18 mouse cellular contexts compared by ENCODE assay signal in genomic region chr10:108184763-108185162, GRCm38 (mm10). TPM values are rescaled to one million over a fixed set of nuclear protein-coding genes. Genes with fewer than 3 reads are reported as not detected.
DNase-seq lines count a peak whose midpoint lies in the region; ATAC-seq and TF ChIP-seq lines count a peak whose summit lies in the region.
"Had no signal": no experiment of that assay in that cellular context is flagged by ENCODE, and none has a peak within 500 bp of the region (broad histone marks: within the 10 kb centered on the region; RNA-seq: fewer than 3 reads in every experiment).

No protein-coding gene starts in this region.

- H3K4me2 ChIP-seq in embryonic facial prominence, embryonic 14.5 days (ENCODE audit: low read depth, low read length) = no peak overlapping the region
- H3K4me2 ChIP-seq in kidney, embryonic 15.5 days = no peak overlapping the region
- no peak overlapping the region for H3K4me2 ChIP-seq in midbrain, embryonic 11.5 days
- H3K4me2 ChIP-seq in midbrain, embryonic 14.5 days (ENCODE audit: low read length) = no peak overlapping the region
- peak overlapping the region; percentile 26 for H3K4me2 ChIP-seq in myocyte (ENCODE audit: low read depth)
- H3K4me2 ChIP-seq: forebrain, embryonic 12.5 days; heart, embryonic 12.5 days; liver, embryonic 11.5 days; midbrain, embryonic 12.5 days had no signal

- no peak for TF ChIP-seq POLR2A in myocyte (IDR thresholded peaks at IDR 0.05; ENCODE audit: insufficient read length, low read depth)

- peaks cover 10% of the 10 kb centered on the region; the same call in 1 of the 2 replicates for H3K4me1 ChIP-seq in embryonic facial prominence, embryonic 14.5 days (ENCODE audit: control insufficient read depth, insufficient read depth, low read length)
- no peaks in the 10 kb centered on the region for H3K4me1 ChIP-seq in embryonic facial prominence, embryonic 10.5 days
- H3K4me1 ChIP-seq in kidney, embryonic 15.5 days = 0 out of 2 replicates have a peak, but pooled peaks cover 6% of the 10 kb centered on the region
- no peaks in the 10 kb centered on the region for H3K4me1 ChIP-seq in midbrain, embryonic 11.5 days (ENCODE audit: control insufficient read depth, insufficient read depth, low read length)
- peaks cover 4% of the 10 kb centered on the region; the same call in 1 of the 2 replicates for H3K4me1 ChIP-seq in midbrain, embryonic 14.5 days (ENCODE audit: control insufficient read depth, insufficient read depth, low read length)
- H3K4me1 ChIP-seq: forebrain, embryonic 12.5 days; hindbrain, embryonic 10.5 days; midbrain, embryonic 12.5 days had no signal

- H3K27ac ChIP-seq in embryonic facial prominence, embryonic 14.5 days (replicated peaks; ENCODE audit: low read depth, low read length) = peak overlapping the region; percentile 15; the same call in 1 of the 2 replicates
- no peak overlapping the region for H3K27ac ChIP-seq in embryonic facial prominence, embryonic 10.5 days (replicated peaks)
- 0 out of 2 replicates have a peak overlapping the region, but pooled peaks have one; percentile 22 for H3K27ac ChIP-seq in kidney, embryonic 15.5 days
- H3K27ac ChIP-seq in midbrain, embryonic 11.5 days (ENCODE audit: low read depth, low read length) = no peak overlapping the region
- H3K27ac ChIP-seq in midbrain, embryonic 14.5 days (replicated peaks; ENCODE audit: low read depth, low read length) = no peak overlapping the region
- H3K27ac ChIP-seq: forebrain, embryonic 12.5 days; hindbrain, embryonic 10.5 days; midbrain, embryonic 12.5 days had no signal

- no peak overlapping the region for H3K4me3 ChIP-seq in embryonic facial prominence, embryonic 14.5 days (ENCODE audit: low read depth, low read length)
- H3K4me3 ChIP-seq in embryonic facial prominence, embryonic 10.5 days = no peak overlapping the region
- H3K4me3 ChIP-seq in kidney, embryonic 15.5 days (replicated peaks) = no peak overlapping the region
- no peak overlapping the region for H3K4me3 ChIP-seq in midbrain, embryonic 11.5 days (ENCODE audit: low read depth, low read length)
- H3K4me3 ChIP-seq in midbrain, embryonic 14.5 days (replicated peaks; ENCODE audit: low read depth, low read length) = no peak overlapping the region
- no peak overlapping the region for H3K4me3 ChIP-seq in myocyte
- H3K4me3 ChIP-seq: forebrain, embryonic 12.5 days; heart, embryonic 12.5 days; hindbrain, embryonic 10.5 days; midbrain, embryonic 12.5 days had no signal

- H3K79me2 ChIP-seq in myocyte (ENCODE audit: control insufficient read depth, insufficient read depth) = peaks cover 98% of the 10 kb centered on the region

- WGBS in embryonic facial prominence, embryonic 14.5 days = 53% methylated on average over 8 of the region's 8 CpGs
- 80% methylated on average over 8 of the region's 8 CpGs for WGBS in embryonic facial prominence, embryonic 10.5 days
- 58% methylated on average over 8 of the region's 8 CpGs for WGBS in kidney, embryonic 15.5 days
- 74% methylated on average over 8 of the region's 8 CpGs for WGBS in midbrain, embryonic 11.5 days
- 83% methylated on average over 8 of the region's 8 CpGs for WGBS in midbrain, embryonic 14.5 days

- ATAC-seq in embryonic facial prominence, embryonic 14.5 days (ENCODE audit: low read depth) = no peak
- no peak for ATAC-seq in kidney, embryonic 15.5 days (replicated peaks; ENCODE audit: low FRiP score)
- no peak for ATAC-seq in midbrain, embryonic 11.5 days (ENCODE audit: low FRiP score)
- no peak for ATAC-seq in midbrain, embryonic 14.5 days (ENCODE audit: low FRiP score, low TSS enrichment)

- DNase-seq in embryonic facial prominence, embryonic 14.5 days (ENCODE audit: low spot score) = peak; percentile 70
- no peak for DNase-seq in embryonic facial prominence, embryonic 10.5 days (ENCODE audit: low spot score)
- DNase-seq in kidney, postnatal 14 days = no peak
- peak; percentile 79 for DNase-seq in midbrain, embryonic 11.5 days (ENCODE audit: low spot score, missing footprints)
- no peak for DNase-seq in midbrain, embryonic 14.5 days
- DNase-seq in thymus, postnatal 10 days (ENCODE audit: low spot score in 2 of 2) = no peak
- DNase-seq: cerebellum, postnatal 10 days; gastrocnemius, postnatal 25 days; lung, postnatal 36 days; thymus, postnatal 36 days had no signal

- H3K9me3 ChIP-seq in embryonic facial prominence, embryonic 14.5 days (ENCODE audit: control insufficient read depth, low read length) = no peaks in the 10 kb centered on the region
- no peaks in the 10 kb centered on the region for H3K9me3 ChIP-seq in embryonic facial prominence, embryonic 10.5 days
- H3K9me3 ChIP-seq in kidney, embryonic 15.5 days (replicated peaks) = no peaks in the 10 kb centered on the region
- no peaks in the 10 kb centered on the region for H3K9me3 ChIP-seq in midbrain, embryonic 11.5 days (ENCODE audit: control insufficient read depth, low read length)
- no peaks in the 10 kb centered on the region for H3K9me3 ChIP-seq in midbrain, embryonic 14.5 days (ENCODE audit: control insufficient read depth, low read length)
- H3K9me3 ChIP-seq: forebrain, embryonic 12.5 days; heart, embryonic 12.5 days; hindbrain, embryonic 10.5 days; midbrain, embryonic 12.5 days had no signal

- no peak overlapping the region for H3ac ChIP-seq in myocyte (ENCODE audit: control insufficient read depth, insufficient read length)

- H3K9ac ChIP-seq in embryonic facial prominence, embryonic 14.5 days (ENCODE audit: low read depth, low read length) = no peak overlapping the region
- H3K9ac ChIP-seq in kidney, embryonic 15.5 days = no peak overlapping the region
- H3K9ac ChIP-seq in midbrain, embryonic 11.5 days (ENCODE audit: low read length) = no peak overlapping the region
- no peak overlapping the region for H3K9ac ChIP-seq in midbrain, embryonic 14.5 days (replicated peaks; ENCODE audit: low read length)
- H3K9ac ChIP-seq: forebrain, embryonic 12.5 days; heart, embryonic 12.5 days; midbrain, embryonic 12.5 days had no signal

- no peaks in the 10 kb centered on the region for H3K27me3 ChIP-seq in embryonic facial prominence, embryonic 14.5 days (replicated peaks; ENCODE audit: control insufficient read depth, insufficient read depth, low read length)
- H3K27me3 ChIP-seq in embryonic facial prominence, embryonic 10.5 days (replicated peaks; ENCODE audit: low read depth, poor library complexity, severe bottlenecking) = no peaks in the 10 kb centered on the region
- H3K27me3 ChIP-seq in kidney, embryonic 15.5 days = no peaks in the 10 kb centered on the region
- no peaks in the 10 kb centered on the region for H3K27me3 ChIP-seq in midbrain, embryonic 11.5 days (ENCODE audit: control insufficient read depth, insufficient read depth, low read length)
- H3K27me3 ChIP-seq in midbrain, embryonic 14.5 days (ENCODE audit: control insufficient read depth, insufficient read depth, low read length) = no peaks in the 10 kb centered on the region
- H3K27me3 ChIP-seq in myocyte (ENCODE audit: control insufficient read depth, insufficient read depth, insufficient read length) = no peaks in the 10 kb centered on the region
- H3K27me3 ChIP-seq: forebrain, embryonic 12.5 days; heart, embryonic 12.5 days; midbrain, embryonic 12.5 days; Patski had no signal

- no peaks in the 10 kb centered on the region for H3K36me3 ChIP-seq in embryonic facial prominence, embryonic 14.5 days (ENCODE audit: control insufficient read depth, insufficient read depth, low read length)
- peaks cover 5% of the 10 kb centered on the region for H3K36me3 ChIP-seq in embryonic facial prominence, embryonic 10.5 days (replicated peaks)
- peaks cover 4% of the 10 kb centered on the region; the same call in 1 of the 2 replicates for H3K36me3 ChIP-seq in kidney, embryonic 15.5 days
- no peaks in the 10 kb centered on the region for H3K36me3 ChIP-seq in midbrain, embryonic 11.5 days (ENCODE audit: control insufficient read depth, insufficient read depth, low read length)
- no peaks in the 10 kb centered on the region for H3K36me3 ChIP-seq in midbrain, embryonic 14.5 days (ENCODE audit: control insufficient read depth, insufficient read depth, low read length)
- H3K36me3 ChIP-seq in myocyte (ENCODE audit: control insufficient read depth, insufficient read depth) = no peaks in the 10 kb centered on the region
- H3K36me3 ChIP-seq: forebrain, embryonic 12.5 days; heart, embryonic 12.5 days; hindbrain, embryonic 10.5 days; midbrain, embryonic 12.5 days had no signal

TF ChIP-seq in myocyte, 11 proteins besides CTCF, POLR2A, EP300 and RAD21:
- TF ChIP-seq MAX (IDR thresholded peaks at IDR 0.05; ENCODE audit: low read depth) = no peak
- no peak for TF ChIP-seq MYOD1 (IDR thresholded peaks at IDR 0.05; ENCODE audit: control insufficient read depth in 1 of 3, insufficient read length in 2 of 3, low read depth in 2 of 3)
- no peak for TF ChIP-seq TCF3 (IDR thresholded peaks at IDR 0.05; ENCODE audit: insufficient read length, low read depth)
- no peak for TF ChIP-seq CEBPB (IDR thresholded peaks at IDR 0.05; ENCODE audit: insufficient read depth, poor library complexity, severe bottlenecking)
- no peak for TF ChIP-seq POLR2AphosphoS2 (IDR thresholded peaks at IDR 0.05; ENCODE audit: insufficient read length, low read depth)
- TF ChIP-seq E2F4 (IDR thresholded peaks at IDR 0.05; ENCODE audit: insufficient read depth) = no peak
- no peak for TF ChIP-seq MYOG (IDR thresholded peaks at IDR 0.05; ENCODE audit: control insufficient read depth in 1 of 3, insufficient read depth in 1 of 3, insufficient read length in 2 of 3, low read depth in 2 of 3)
- no peak for TF ChIP-seq USF1 (IDR thresholded peaks at IDR 0.05; ENCODE audit: low read depth)
- TF ChIP-seq SRF (IDR thresholded peaks at IDR 0.05; ENCODE audit: control insufficient read depth, insufficient read length, low read depth) = no peak
- no peak for TF ChIP-seq TCF12 (IDR thresholded peaks at IDR 0.05; ENCODE audit: insufficient read depth, poor library complexity, severe bottlenecking)
- TF ChIP-seq REST (IDR thresholded peaks at IDR 0.05; ENCODE audit: insufficient read depth, insufficient read length) = no peak

RNA-seq across cellular contexts. Expression of gene Ppp1r12a, which starts 22.8 kb away (rescaled TPM):
- 71.9 and 74.5 TPM in 2 replicates for polyA plus RNA-seq in embryonic facial prominence, embryonic 14.5 days (2014; fragmentation: Nextera tagmentation; extraction: Ambion mirVana)
- polyA plus RNA-seq in embryonic facial prominence, embryonic 10.5 days (2016; fragmentation: Nextera tagmentation; extraction: Ambion mirVana) = 78.1 and 84.3 TPM in 2 replicates
- polyA plus RNA-seq in kidney, embryonic 15.5 days (2015; fragmentation: Nextera tagmentation; extraction: Ambion mirVana) = 87.2 and 94.4 TPM in 2 replicates
- polyA plus RNA-seq in midbrain, embryonic 11.5 days (2014; fragmentation: Nextera tagmentation; extraction: Ambion mirVana) = 78.6 and 82.4 TPM in 2 replicates
- 73.4 and 76.2 TPM in 2 replicates for polyA plus RNA-seq in midbrain, embryonic 14.5 days (2014; fragmentation: Nextera tagmentation; extraction: Ambion mirVana)
- polyA plus RNA-seq in myocyte (2012; fragmentation: generic; extraction: Trizol) = 18.5 TPM

Comparison
In these comparisons a context has a peak if more than half of its experiments do, and no peak if none do; other contexts are left out.
1. DNase-seq: peak in embryonic facial prominence, embryonic 14.5 days (single experiment) and midbrain, embryonic 11.5 days (single experiment); none in embryonic facial prominence, embryonic 10.5 days (single experiment), kidney, postnatal 14 days (single experiment), midbrain, embryonic 14.5 days (single experiment) and thymus, postnatal 10 days (0 of 2).
2. H3K27ac ChIP-seq: peak in embryonic facial prominence, embryonic 14.5 days (single experiment) and kidney, embryonic 15.5 days (single experiment); none in embryonic facial prominence, embryonic 10.5 days (single experiment), midbrain, embryonic 11.5 days (single experiment) and midbrain, embryonic 14.5 days (single experiment).